Mouse (Mus musculus) liver, embryonic 15.5 days (tissue): ENCODE measurements around the gene Hes1. TPM values are rescaled to one million over a fixed set of nuclear protein-coding genes. Genes with fewer than 3 reads are reported as not detected.

Experiments
- ATAC-seq: fragments of 200-750 bp; cut with Nextera tagmentation; 2 replicates; pipeline ENCODE4 v1.8.0; 2017; ENCODE audit warnings: moderate number of reproducible peaks, mild to moderate bottlenecking, moderate library complexity; ENCODE audit not compliant: insufficient read depth
- H3K27ac ChIP-seq: fragments of 300-500 bp; sonication (generic); replicated peaks from 2 replicates; pipeline ENCODE4 v1.5.1; 2015; ENCODE audit warnings: mild to moderate bottlenecking, inconsistent platforms
- H3K27me3 ChIP-seq: fragments of 300-500 bp; sonication (generic); 2 replicates; pipeline ENCODE4 v1.6.1; 2015; ENCODE audit warnings: mild to moderate bottlenecking, inconsistent platforms
- H3K36me3 ChIP-seq: fragments of 300-500 bp; sonication (generic); replicated peaks from 2 replicates; pipeline ENCODE4 v1.6.1; 2015; ENCODE audit warnings: moderate library complexity, mild to moderate bottlenecking, inconsistent platforms
- H3K4me1 ChIP-seq: fragments of 300-500 bp; sonication (generic); replicated peaks from 2 replicates; pipeline ENCODE4 v1.6.1; 2015; ENCODE audit warnings: inconsistent platforms
- H3K4me2 ChIP-seq: fragments of 300-500 bp; sonication (generic); 2 replicates; pipeline ENCODE4 v1.6.1; 2015; ENCODE audit warnings: moderate library complexity, mild to moderate bottlenecking, inconsistent platforms
- H3K4me3 ChIP-seq: fragments of 300-500 bp; sonication (generic); replicated peaks from 2 replicates; pipeline ENCODE4 v1.5.1; 2015; ENCODE audit warnings: mild to moderate bottlenecking, inconsistent platforms
- H3K9ac ChIP-seq: fragments of 300-500 bp; sonication (generic); 2 replicates; pipeline ENCODE4 v1.6.1; 2015; ENCODE audit warnings: moderate library complexity, mild to moderate bottlenecking, inconsistent platforms
- H3K9me3 ChIP-seq: fragments of 300-500 bp; sonication (generic); replicated peaks from 2 replicates; pipeline ENCODE4 v1.6.1; 2016; ENCODE audit warnings: inconsistent platforms
- WGBS: fragments of 180-500 bp; shearing (Covaris S2); methylation state at CpG from one replicate; pipeline ENCODE4 v1.1.7; 2015; ENCODE audit warnings: mixed read lengths; ENCODE audit not compliant: insufficient replicate concordance; 5-methylcytosine and 5-hydroxymethylcytosine counted together
- polyA plus RNA-seq: library from polyadenylated mRNA; unstranded; fragments of >200 nt; fragmentation: Nextera tagmentation; extraction: Ambion mirVana; gene quantifications from 2 replicates; pipeline ENCODE4 v1.2.1, GENCODE M21; 2015

The Hes1 gene
- polyA plus RNA-seq, 1 experiment from 2014 or later, result 6.1 TPM

GRCm38 (mm10) chr16:30081498-30081897 is 17.3 kb downstream of the Hes1 start:
- ATAC-seq, result no peak
- Histone ChIP-seq H3K27me3 (no peaks in the 10 kb centered on the region), H3K9me3 (no peaks in the 10 kb centered on the region), H3K36me3 (no peaks in the 10 kb centered on the region), H3K9ac (no peak overlapping the region), H3K4me2 (no peak overlapping the region), H3K4me1 (no peaks in the 10 kb centered on the region), H3K4me3 (no peak overlapping the region), H3K27ac (no peak overlapping the region)
- 47% methylated on average over 4 of the region's 4 CpGs for WGBS

GRCm38 (mm10) chr16:30081980-30082379 is 17.8 kb downstream of the Hes1 start:
- WGBS, result 65% methylated on average over 4 of the region's 4 CpGs
- Histone ChIP-seq H3K4me3 (no peak overlapping the region), H3K9ac (no peak overlapping the region), H3K9me3 (no peaks in the 10 kb centered on the region), H3K4me1 (no peaks in the 10 kb centered on the region), H3K27me3 (no peaks in the 10 kb centered on the region), H3K27ac (no peak overlapping the region), H3K4me2 (no peak overlapping the region), H3K36me3 (no peaks in the 10 kb centered on the region)
- ATAC-seq, result no peak

- Histone ChIP-seq H3K27ac (no peak overlapping the region), H3K9ac (no peak overlapping the region), H3K4me2 (no peak overlapping the region), H3K36me3 (no peaks in the 10 kb centered on the region), H3K27me3 (no peaks in the 10 kb centered on the region), H3K4me3 (no peak overlapping the region), H3K9me3 (no peaks in the 10 kb centered on the region), H3K4me1 (no peaks in the 10 kb centered on the region)
- no peak for ATAC-seq
- WGBS, result 82% methylated on average over 8 of the region's 8 CpGs
These were observed 18.8 kb downstream of the Hes1 start for GRCm38 (mm10) chr16:30082965-30083364.

- H3K4me1 ChIP-seq, result no peaks in the 10 kb centered on the region
- 35% methylated on average over 3 of the region's 3 CpGs for WGBS
- no peak overlapping the region for H3K4me3 ChIP-seq
- no peak overlapping the region for H3K9ac ChIP-seq
- H3K36me3 ChIP-seq, result no peaks in the 10 kb centered on the region
- H3K27ac ChIP-seq, result no peak overlapping the region
- H3K27me3 ChIP-seq, result no peaks in the 10 kb centered on the region
- ATAC-seq, result no peak
- H3K9me3 ChIP-seq, result no peaks in the 10 kb centered on the region
- H3K4me2 ChIP-seq, result no peak overlapping the region
These were observed 19.4 kb downstream of the Hes1 start for GRCm38 (mm10) chr16:30083536-30083935.

DNA sequence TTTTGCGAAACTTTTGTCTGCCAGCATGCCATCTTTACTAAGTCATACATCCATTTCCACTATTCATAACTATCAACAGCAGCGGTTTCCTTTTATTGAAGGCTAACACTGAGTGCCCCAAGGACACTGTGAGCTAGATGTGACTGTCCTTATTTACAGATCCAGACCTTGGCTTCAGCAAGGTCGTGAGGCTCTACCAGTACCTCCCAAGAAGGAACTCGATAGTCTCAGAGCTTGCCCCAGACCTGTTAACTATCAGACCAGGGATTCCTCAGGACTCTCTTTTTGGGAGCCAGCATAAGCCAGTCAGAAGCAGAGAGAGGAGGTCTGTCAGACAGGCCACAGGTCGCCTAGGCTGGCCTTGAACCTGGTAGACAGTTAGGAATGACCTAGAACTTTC is 24.5 kb downstream of the Hes1 start:
- no peaks in the 10 kb centered on the region for H3K27me3 ChIP-seq
- no peak overlapping the region for H3K27ac ChIP-seq
- H3K4me2 ChIP-seq, result no peak overlapping the region
- H3K4me3 ChIP-seq, result no peak overlapping the region
- H3K9me3 ChIP-seq, result no peaks in the 10 kb centered on the region
- ATAC-seq, result no peak
- H3K36me3 ChIP-seq, result no peaks in the 10 kb centered on the region
- H3K4me1 ChIP-seq, result no peaks in the 10 kb centered on the region
- H3K9ac ChIP-seq, result no peak overlapping the region
- WGBS, result 62% methylated on average over 5 of the region's 5 CpGs

DNA sequence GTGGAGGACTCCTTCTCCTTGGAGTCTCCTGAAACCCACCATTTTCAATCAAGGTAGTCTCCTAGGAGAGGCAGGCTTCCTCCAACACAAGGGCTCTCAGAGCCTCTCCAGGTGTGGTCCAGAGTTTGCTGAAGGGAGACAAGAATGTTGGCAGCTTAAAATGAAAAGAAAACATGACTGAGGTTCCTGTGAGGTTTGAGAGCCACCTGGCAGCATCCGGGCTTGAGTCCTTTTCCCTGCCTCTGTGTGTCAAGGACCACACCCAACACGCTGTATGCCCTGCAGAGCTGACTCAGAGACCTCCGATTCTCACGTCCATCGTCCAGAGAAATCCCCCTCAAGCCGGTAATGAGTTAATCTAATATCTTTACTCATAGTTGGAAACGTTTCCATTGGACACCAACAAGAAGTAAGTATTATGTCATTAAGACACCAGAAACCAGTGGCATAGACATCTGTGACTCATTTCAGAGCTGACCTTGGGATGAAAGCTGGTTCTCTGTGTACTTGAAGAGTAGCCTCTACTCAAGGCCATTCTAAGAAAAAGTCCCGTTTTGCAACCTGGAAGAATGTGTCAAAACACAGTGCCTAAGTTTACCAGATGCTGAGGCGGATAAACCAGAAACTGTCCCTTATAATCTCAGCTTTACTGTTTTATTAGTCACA is 26.1 kb downstream of the Hes1 start:
- no peak overlapping the region for H3K4me3 ChIP-seq
- H3K27ac ChIP-seq, result no peak overlapping the region
- no peak for ATAC-seq
- H3K9ac ChIP-seq, result no peak overlapping the region
- 62% methylated on average over 9 of the region's 9 CpGs for WGBS
- no peak overlapping the region for H3K4me2 ChIP-seq
- no peaks in the 10 kb centered on the region for H3K9me3 ChIP-seq
- H3K36me3 ChIP-seq, result no peaks in the 10 kb centered on the region
- H3K27me3 ChIP-seq, result no peaks in the 10 kb centered on the region
- H3K4me1 ChIP-seq, result no peaks in the 10 kb centered on the region

- Histone ChIP-seq H3K4me2 (no peak overlapping the region), H3K36me3 (no peaks in the 10 kb centered on the region), H3K4me3 (no peak overlapping the region), H3K27me3 (peaks cover 3% of the 10 kb centered on the region; the same call in 1 of the 2 replicates), H3K9ac (no peak overlapping the region), H3K27ac (no peak overlapping the region), H3K4me1 (no peaks in the 10 kb centered on the region), H3K9me3 (no peaks in the 10 kb centered on the region)
- WGBS, result 60% methylated on average over 3 of the region's 3 CpGs
- no peak for ATAC-seq
These were observed 31.9 kb downstream of the Hes1 start for GRCm38 (mm10) chr16:30096050-30096449.

- H3K9ac ChIP-seq, result no peak overlapping the region
- no peak overlapping the region for H3K4me3 ChIP-seq
- H3K4me1 ChIP-seq, result no peaks in the 10 kb centered on the region
- no peak overlapping the region for H3K27ac ChIP-seq
- no peak overlapping the region for H3K4me2 ChIP-seq
- ATAC-seq, result no peak
- WGBS, result 37% methylated on average over 7 of the region's 7 CpGs
- no peaks in the 10 kb centered on the region for H3K9me3 ChIP-seq
- no peaks in the 10 kb centered on the region for H3K36me3 ChIP-seq
- H3K27me3 ChIP-seq, result peaks cover 3% of the 10 kb centered on the region; the same call in 1 of the 2 replicates
These were observed 32.3 kb downstream of the Hes1 start for GRCm38 (mm10) chr16:30096475-30096874.

GRCm38 (mm10) chr16:30099124-30099523 is 34.9 kb downstream of the Hes1 start:
- no peaks in the 10 kb centered on the region for H3K36me3 ChIP-seq
- H3K4me1 ChIP-seq, result no peaks in the 10 kb centered on the region
- H3K9me3 ChIP-seq, result no peaks in the 10 kb centered on the region
- no peak overlapping the region for H3K27ac ChIP-seq
- WGBS, result 59% methylated on average over 5 of the region's 5 CpGs
- no peak overlapping the region for H3K4me2 ChIP-seq
- no peak for ATAC-seq
- H3K27me3 ChIP-seq, result peaks cover 8% of the 10 kb centered on the region
- no peak overlapping the region for H3K9ac ChIP-seq
- H3K4me3 ChIP-seq, result no peak overlapping the region

GRCm38 (mm10) chr16:30102149-30102915 is 38.1 kb downstream of the Hes1 start:
- WGBS, result 15% methylated on average over 10 of the region's 10 CpGs
- H3K27ac ChIP-seq, result no peak overlapping the region
- no peak overlapping the region for H3K4me3 ChIP-seq
- no peak overlapping the region for H3K4me2 ChIP-seq
- H3K9me3 ChIP-seq, result no peaks in the 10 kb centered on the region
- H3K36me3 ChIP-seq, result no peaks in the 10 kb centered on the region
- no peak for ATAC-seq
- peaks cover 8% of the 10 kb centered on the region for H3K27me3 ChIP-seq
- H3K9ac ChIP-seq, result no peak overlapping the region
- H3K4me1 ChIP-seq, result no peaks in the 10 kb centered on the region

DNA sequence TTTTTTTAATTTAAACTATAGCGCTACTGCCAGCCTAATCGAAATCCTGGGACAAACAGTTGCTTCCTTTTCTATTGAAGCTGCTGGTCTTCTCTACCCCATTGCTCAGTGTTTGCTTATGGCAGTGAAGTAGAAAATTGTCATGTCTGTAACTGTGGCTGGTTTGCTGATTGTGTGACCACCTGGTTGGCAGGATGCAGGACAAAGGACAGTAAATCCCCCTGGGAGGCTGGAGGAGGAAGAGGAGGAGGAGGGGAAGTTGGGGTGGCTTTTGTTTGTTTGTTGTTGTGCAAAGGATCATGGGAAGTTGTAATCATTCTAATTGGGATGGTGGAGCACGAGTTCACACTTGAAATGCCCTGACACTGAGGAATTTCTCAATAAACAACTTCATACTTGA is 38.8 kb downstream of the Hes1 start:
- H3K4me1 ChIP-seq, result no peaks in the 10 kb centered on the region
- no peaks in the 10 kb centered on the region for H3K9me3 ChIP-seq
- no peak overlapping the region for H3K4me3 ChIP-seq
- 9% methylated on average over 3 of the region's 3 CpGs for WGBS
- peaks cover 7% of the 10 kb centered on the region for H3K27me3 ChIP-seq
- no peak overlapping the region for H3K27ac ChIP-seq
- no peak overlapping the region for H3K4me2 ChIP-seq
- no peak overlapping the region for H3K9ac ChIP-seq
- ATAC-seq, result no peak
- no peaks in the 10 kb centered on the region for H3K36me3 ChIP-seq
